Mouse (Mus musculus) layer of hippocampus, adult 11-12 months (tissue): Measurements from ENCODE around the gene Tnip3.
A peak's percentile ranks its signal among the peaks of the same experiment; 100 is the strongest.

ENCODE experiments used
- DNase-seq: peaks from one replicate; pipeline ENCODE4 v3.0.0; 2022; ENCODE audit warnings: low spot score

Tnip3 gene

DNA sequence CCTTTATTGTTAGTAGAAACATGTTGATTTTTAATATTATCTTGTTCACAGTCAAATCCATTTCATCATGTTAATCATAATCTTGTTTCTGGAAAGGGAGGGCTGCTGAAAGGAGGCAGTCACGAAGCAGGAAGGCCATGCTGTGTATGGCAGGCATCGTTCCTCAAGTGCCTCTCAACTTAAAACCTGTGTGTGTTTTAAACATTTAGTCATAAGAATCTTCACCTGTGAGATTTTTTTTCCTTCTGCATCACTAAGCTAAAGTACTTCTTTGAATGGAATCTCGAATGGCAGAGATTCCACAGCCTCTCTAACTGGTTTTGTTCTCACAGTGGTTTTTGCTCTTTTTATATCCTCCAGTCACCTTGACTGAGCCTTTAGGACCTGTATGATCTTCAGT, 121.3 kb downstream of the Tnip3 start:
- DNase-seq: no peak

- no peak for DNase-seq
These were observed 122.6 kb downstream of the Tnip3 start for GRCm38 (mm10) chr6:65647731-65648130.

GRCm38 (mm10) chr6:65651376-65651775, 126.3 kb downstream of the Tnip3 start:
- DNase-seq: no peak

DNA sequence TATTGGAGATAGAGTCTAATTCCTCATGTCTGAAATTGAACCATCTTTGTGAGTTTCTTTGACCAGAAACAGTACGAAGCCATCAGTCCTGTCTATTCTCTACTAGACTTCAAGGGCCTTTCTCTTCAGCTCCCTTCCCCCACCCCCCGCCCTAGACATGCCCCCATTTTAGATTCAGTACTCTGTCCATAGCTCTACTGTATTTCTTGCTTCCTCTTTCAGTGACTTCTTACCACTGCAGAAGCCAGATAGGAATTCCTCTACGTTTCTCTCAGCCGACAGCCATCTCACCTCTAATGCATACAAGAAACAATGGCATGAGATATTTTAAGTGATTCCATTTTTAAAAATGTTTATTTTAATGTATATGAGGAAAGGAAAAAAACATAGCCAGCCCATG, 136.2 kb downstream of the Tnip3 start:
- no peak for DNase-seq

GRCm38 (mm10) chr6:65662050-65662449, 136.9 kb downstream of the Tnip3 start:
- no peak for DNase-seq

DNA sequence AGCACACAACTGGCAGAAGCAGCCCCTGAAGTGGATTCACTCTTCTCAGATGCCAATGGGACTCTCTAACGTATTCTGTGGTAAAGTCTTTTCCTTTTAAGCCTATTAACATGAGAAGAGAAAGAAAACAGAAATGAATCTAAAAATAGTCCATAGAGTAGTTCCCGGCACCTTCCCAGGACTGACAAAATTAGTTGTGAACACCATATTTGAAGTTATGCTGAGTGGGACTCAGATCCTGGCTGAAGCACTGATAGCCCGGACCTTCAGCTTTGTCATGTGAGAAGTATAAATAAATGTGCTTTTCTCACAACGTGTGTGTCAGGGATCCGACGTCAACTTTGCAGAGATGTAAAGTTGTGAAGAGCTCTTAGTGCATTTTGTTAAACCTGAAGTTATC, 138.9 kb downstream of the Tnip3 start:
- no peak for DNase-seq

DNA sequence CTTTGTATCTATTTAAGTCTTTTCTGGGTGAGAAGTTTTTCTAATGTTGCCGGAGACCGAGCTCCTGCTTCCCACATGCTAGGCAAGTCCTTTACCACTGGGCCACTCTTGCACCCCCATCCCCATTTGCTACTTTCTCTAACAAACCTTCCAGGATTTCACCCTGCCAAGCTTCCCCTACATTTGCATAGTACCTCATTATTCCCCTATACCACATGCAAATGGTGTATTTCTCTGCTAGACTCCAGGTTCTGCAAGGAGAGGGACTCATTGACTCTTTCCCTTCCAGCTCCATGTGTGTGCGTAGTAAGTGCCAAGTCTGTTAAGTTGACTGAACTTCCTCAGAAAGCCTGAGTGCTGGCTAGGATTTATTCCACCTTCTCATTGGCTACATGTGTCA, 141.2 kb downstream of the Tnip3 start:
- no peak for DNase-seq

GRCm38 (mm10) chr6:65669971-65670370, 144.9 kb downstream of the Tnip3 start:
- DNase-seq: no peak

GRCm38 (mm10) chr6:65670981-65671411, 145.9 kb downstream of the Tnip3 start:
- DNase-seq: no peak

DNA sequence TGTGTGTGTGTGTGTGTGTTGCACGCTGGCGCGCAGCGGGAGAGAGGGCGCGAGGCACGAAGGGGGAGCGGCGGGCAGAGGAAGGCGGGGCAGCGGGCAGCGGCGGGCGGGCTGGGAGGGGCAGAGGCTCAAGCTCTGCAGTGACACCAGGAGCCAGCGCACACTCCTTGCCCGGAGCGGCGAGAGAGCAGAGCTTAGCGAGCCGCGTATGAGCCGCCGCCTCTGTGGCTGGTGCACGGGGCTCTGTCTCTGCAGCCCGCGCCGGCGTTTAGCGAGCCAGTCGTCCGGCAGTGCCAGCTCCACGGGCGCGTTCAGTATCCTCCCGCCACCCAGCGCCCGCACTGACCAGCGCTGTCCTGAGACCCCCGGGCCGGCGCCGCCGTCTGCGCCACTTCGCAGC, 146.3 kb downstream of the Tnip3 start, which contains the start of gene Ndnf:
Gene Ndnf (plus strand): TSS at position 140 of the 400 bp plus-strand sequence.
- peak; percentile 43 for DNase-seq

GRCm38 (mm10) chr6:65672131-65673031, 147.3 kb downstream of the Tnip3 start:
- DNase-seq: no peak
